Mouse (Mus musculus) hindbrain, embryonic 14.5 days (tissue): Measurements from ENCODE around the gene Lrrc41. TPM values are rescaled to one million over a fixed set of nuclear protein-coding genes. Genes with fewer than 3 reads are reported as not detected.

ENCODE experiments used
- ATAC-seq: fragments of 200-750 bp; cut with Nextera tagmentation; 2 replicates; pipeline ENCODE4 v1.8.0; 2017; ENCODE audit warnings: moderate number of reproducible peaks, mild to moderate bottlenecking, moderate TSS enrichment, moderate library complexity; ENCODE audit not compliant: low FRiP score
- DNase-seq: peaks from one replicate; pipeline ENCODE4 v3.0.0-alpha.2; 2015; ENCODE audit warnings: low spot score
- H3K27ac ChIP-seq: fragments of 300-500 bp; sonication (generic); 2 replicates; pipeline ENCODE4 v1.5.1; 2014; ENCODE audit warnings: mild to moderate bottlenecking, moderate library complexity
- H3K27me3 ChIP-seq: fragments of 300-500 bp; sonication (generic); 2 replicates; pipeline ENCODE4 v1.6.1; 2014; ENCODE audit warnings: mild to moderate bottlenecking, low read length, mixed read lengths; ENCODE audit not compliant: control insufficient read depth, insufficient read depth
- H3K36me3 ChIP-seq: fragments of 300-500 bp; sonication (generic); replicated peaks from 2 replicates; pipeline ENCODE4 v1.6.1; 2014; ENCODE audit not compliant: control insufficient read depth, insufficient read depth
- H3K4me1 ChIP-seq: fragments of 300-500 bp; sonication (generic); replicated peaks from 2 replicates; pipeline ENCODE4 v1.6.1; 2014; ENCODE audit warnings: antibody characterized with exemption, low read length, mixed read lengths; ENCODE audit not compliant: control insufficient read depth, insufficient read depth
- H3K4me2 ChIP-seq: fragments of 300-500 bp; sonication (generic); replicated peaks from 2 replicates; pipeline ENCODE4 v1.6.1; 2014; ENCODE audit warnings: mild to moderate bottlenecking, moderate library complexity
- H3K4me3 ChIP-seq: fragments of 300-500 bp; sonication (generic); replicated peaks from 2 replicates; pipeline ENCODE4 v1.5.1; 2014; ENCODE audit warnings: mild to moderate bottlenecking, low read length
- H3K9ac ChIP-seq: fragments of 300-500 bp; sonication (generic); 2 replicates; pipeline ENCODE4 v1.6.1; 2014
- H3K9me3 ChIP-seq: fragments of 300-500 bp; sonication (generic); 2 replicates; pipeline ENCODE4 v1.6.1; 2016; ENCODE audit warnings: low read length; ENCODE audit not compliant: control insufficient read depth
- WGBS: fragments of 180-500 bp; shearing (Covaris S2); extraction: QIAGEN DNeasy Blood & Tissue Kit; methylation state at CpG from one replicate; pipeline ENCODE4 v1.1.7; 2014; 5-methylcytosine and 5-hydroxymethylcytosine counted together
- polyA plus RNA-seq: library from polyadenylated mRNA; unstranded; fragments of >200 nt; fragmentation: Nextera tagmentation; extraction: Ambion mirVana; gene quantifications from 2 replicates; pipeline ENCODE4 v1.2.1, GENCODE M21; 2014

Gene Lrrc41
- polyA plus RNA-seq, 1 experiment from 2014 or later, result 75.9 TPM

DNA sequence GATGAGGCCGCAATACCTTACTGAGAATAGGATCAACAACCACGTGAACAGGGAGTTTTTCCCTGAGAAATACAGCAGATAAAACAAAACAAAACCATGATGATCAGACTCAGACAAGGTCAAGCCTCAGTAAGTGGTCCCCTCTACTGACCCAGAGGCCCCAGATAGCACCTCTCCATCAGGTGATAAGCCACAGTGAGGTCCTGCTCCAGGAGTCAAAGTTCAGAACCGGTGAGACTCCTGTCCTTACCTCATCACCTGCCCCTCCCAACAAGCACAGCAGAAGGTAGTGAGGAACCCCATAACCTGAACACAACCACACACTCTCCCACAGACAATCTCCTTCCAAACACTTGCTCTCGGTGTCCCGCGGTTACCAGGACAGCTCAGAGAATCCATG, 35.6 kb downstream of the Lrrc41 start:
- 98% methylated on average over 6 of the region's 6 CpGs for WGBS
- Histone ChIP-seq H3K4me2 (no peak overlapping the region), H3K9ac (no peak overlapping the region), H3K4me1 (no peaks in the 10 kb centered on the region), H3K27me3 (no peaks in the 10 kb centered on the region), H3K36me3 (0 out of 2 replicates have a peak, but pooled peaks cover 3% of the 10 kb centered on the region), H3K9me3 (no peaks in the 10 kb centered on the region), H3K4me3 (no peak overlapping the region), H3K27ac (no peak overlapping the region)
- no peak for ATAC-seq
- DNase-seq, result no peak

DNA sequence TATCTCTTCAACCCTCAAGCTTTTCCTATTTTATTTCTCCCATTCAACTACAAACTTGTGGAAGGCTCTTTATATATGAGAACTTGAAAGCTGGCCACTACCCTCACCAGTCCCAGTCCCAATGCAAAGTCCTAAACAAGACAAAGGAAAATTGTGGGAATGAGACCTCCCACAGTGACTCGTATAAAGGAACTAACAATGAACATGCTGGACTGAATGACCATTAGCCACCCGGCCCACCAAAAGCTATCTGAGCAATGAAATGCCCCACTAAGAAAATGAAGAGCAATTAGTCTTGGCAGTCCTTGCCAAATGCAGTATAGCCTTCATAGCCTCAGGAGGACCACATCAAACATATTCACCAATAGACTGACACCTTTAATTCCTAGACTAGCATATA, 36.4 kb downstream of the Lrrc41 start:
- Histone ChIP-seq H3K4me3 (no peak overlapping the region), H3K36me3 (0 out of 2 replicates have a peak, but pooled peaks cover 3% of the 10 kb centered on the region), H3K9me3 (no peaks in the 10 kb centered on the region), H3K4me1 (no peaks in the 10 kb centered on the region), H3K4me2 (no peak overlapping the region), H3K9ac (no peak overlapping the region), H3K27me3 (no peaks in the 10 kb centered on the region), H3K27ac (no peak overlapping the region)
- 54% methylated on average over 2 of the region's 2 CpGs for WGBS
- DNase-seq (no peak), ATAC-seq (no peak)

DNA sequence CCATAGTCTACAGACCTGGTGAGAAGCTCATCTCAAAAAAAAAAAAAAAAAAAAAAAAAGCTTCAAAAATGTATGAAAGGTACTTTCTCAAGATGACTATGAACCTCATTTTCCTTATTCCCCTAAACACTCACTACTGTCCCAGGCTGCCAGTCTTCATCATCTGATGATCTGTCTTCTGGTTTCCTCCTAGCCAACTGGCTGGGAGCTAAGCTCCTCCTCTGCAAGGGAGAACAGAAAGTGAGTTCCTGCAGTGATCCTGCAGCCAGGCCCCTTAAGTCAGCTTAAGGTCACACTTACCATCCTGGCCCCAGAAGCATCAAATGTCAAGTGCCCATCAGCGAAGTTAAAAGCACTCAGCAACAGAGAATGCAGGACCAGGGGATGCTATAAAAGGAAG, 47.7 kb downstream of the Lrrc41 start:
- no peak overlapping the region for H3K27ac ChIP-seq
- H3K4me2 ChIP-seq, result peak overlapping the region; percentile 67
- WGBS, result 3% methylated on average over 1 of the region's 1 CpGs
- H3K36me3 ChIP-seq, result no peaks in the 10 kb centered on the region
- DNase-seq, result no peak
- H3K9ac ChIP-seq, result no peak overlapping the region
- peaks cover 7% of the 10 kb centered on the region; the same call in 1 of the 2 replicates for H3K4me1 ChIP-seq
- H3K4me3 ChIP-seq, result peak overlapping the region; percentile 46
- H3K27me3 ChIP-seq, result no peaks in the 10 kb centered on the region
- H3K9me3 ChIP-seq, result no peaks in the 10 kb centered on the region
- no peak for ATAC-seq

DNA sequence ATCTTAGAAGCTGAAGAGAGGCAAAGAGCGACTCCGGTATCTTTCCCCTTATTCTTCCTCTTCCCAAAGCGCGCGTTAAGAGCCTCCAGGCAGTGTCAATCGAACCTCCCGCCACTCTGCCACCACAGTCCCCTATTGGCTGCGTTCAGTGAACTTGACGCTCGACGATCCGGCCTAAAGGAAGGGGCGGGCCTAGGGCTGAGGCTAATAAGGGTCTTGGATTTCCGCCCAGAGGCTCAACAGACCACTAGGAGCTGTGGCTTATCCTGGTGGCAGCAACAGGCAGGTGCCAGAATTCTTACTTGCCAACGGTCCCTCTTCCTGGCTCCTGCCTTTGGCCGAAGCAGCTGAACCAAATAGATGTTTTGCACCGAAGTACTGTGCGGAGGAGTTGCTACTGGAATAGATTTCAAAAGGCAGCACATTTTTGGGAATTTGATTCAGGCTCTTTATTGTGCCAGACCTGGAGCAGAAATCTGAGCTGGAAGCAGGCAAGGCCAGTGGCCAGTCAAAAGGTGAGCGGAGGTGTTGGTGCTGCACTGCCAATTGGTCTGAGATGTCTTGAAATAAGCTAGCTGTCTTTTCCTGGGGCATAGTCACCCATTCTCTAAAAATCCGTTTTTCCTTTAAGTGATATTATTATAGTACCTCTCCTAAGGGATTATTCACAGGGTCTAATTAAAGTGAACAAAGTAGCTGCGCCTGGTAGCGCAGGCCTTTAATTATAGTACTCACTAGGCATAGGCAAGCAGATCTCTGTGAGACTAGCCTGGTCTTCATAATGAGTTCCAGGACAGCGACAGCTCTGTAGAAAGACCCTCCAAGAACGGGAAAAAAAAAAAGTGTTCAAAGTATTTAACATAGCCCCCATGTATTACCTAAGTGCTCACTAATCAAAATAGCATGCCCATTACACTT, 48.8 kb downstream of the Lrrc41 start, which contains the start of the genes Rad54l and Pomgnt1:
Gene Rad54l, minus strand, starts transcription at position 89 of the 918 bp plus-strand sequence.
Gene Pomgnt1, plus strand, starts transcription at position 239 of the 918 bp plus-strand sequence.
- Histone ChIP-seq H3K9ac (peak within 1 kb of the TSS; percentile 71), H3K4me2 (peak within 1 kb of the TSS; percentile 67), H3K4me3 (peak within 1 kb of the TSS; percentile 46), H3K27me3 (no peaks in the 10 kb centered on the region), H3K36me3 (no peaks in the 10 kb centered on the region), H3K27ac (peak within 1 kb of the TSS; percentile 56; the same call in 1 of the 2 replicates), H3K4me1 (peaks cover 7% of the 10 kb centered on the region; the same call in 1 of the 2 replicates), H3K9me3 (no peaks in the 10 kb centered on the region)
- 6% methylated on average over 24 of the region's 24 CpGs for WGBS
- ATAC-seq (peak; percentile 96), DNase-seq (peak; percentile 91)

DNA sequence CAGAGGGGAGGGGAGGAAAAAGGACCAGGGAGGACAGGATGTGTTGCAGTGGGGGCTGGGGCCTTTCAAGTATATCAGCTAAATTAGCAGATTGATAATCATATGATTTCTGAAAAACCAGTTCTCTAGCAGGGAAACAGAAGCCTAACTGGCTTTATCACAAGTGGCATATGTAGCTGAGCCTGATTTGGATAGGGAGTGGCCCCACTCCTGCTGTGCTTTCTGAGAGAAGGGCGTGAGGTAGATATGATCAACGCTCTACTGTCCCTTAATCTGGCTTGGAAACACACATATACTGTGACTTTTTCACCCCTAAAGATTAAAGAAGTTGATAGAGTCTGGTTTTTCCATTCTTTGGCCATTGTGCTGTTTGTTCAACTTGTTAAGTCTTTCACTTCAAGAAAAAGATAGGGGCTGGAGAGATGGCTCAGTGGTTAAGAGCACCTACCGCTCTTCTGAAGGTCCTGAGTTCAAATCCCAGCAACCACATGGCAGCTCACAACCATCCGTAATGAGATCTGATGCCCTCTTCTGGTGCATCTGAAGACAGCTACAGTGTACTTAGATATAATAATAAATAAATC, 50.8 kb downstream of the Lrrc41 start:
- no peak overlapping the region for H3K4me2 ChIP-seq
- no peaks in the 10 kb centered on the region for H3K27me3 ChIP-seq
- H3K27ac ChIP-seq, result no peak overlapping the region
- no peak overlapping the region for H3K4me3 ChIP-seq
- peaks cover 7% of the 10 kb centered on the region; the same call in 1 of the 2 replicates for H3K4me1 ChIP-seq
- no peak for ATAC-seq
- H3K9me3 ChIP-seq, result no peaks in the 10 kb centered on the region
- H3K36me3 ChIP-seq, result no peaks in the 10 kb centered on the region
- WGBS, result 96% methylated on average over 4 of the region's 4 CpGs
- no peak for DNase-seq
- no peak overlapping the region for H3K9ac ChIP-seq

DNA sequence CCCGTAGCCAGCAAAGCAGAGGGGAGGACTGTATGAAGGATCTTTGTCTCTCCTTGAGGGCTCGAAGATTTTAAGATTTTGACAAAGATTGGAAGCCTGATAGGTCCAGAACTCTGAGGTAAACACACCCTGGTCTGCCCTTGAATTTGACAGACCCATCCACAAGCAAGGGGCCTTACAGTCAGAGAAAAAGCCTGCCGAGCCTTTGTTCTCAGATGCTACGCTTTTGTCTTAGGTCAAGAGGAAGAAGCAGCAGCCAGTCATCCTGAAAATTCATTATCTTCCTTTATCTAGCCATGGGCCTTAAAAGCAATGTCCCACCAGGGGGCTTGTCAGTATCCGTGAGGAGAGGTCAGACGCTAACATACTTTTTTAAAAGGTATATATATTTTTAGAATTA, 52.9 kb downstream of the Lrrc41 start:
- Histone ChIP-seq H3K27me3 (no peaks in the 10 kb centered on the region), H3K4me3 (no peak overlapping the region), H3K9ac (no peak overlapping the region), H3K4me1 (peaks cover 7% of the 10 kb centered on the region; the same call in 1 of the 2 replicates), H3K4me2 (no peak overlapping the region), H3K36me3 (no peaks in the 10 kb centered on the region), H3K9me3 (no peaks in the 10 kb centered on the region), H3K27ac (no peak overlapping the region)
- DNase-seq, result no peak
- ATAC-seq, result no peak
- WGBS, result 52% methylated on average over 6 of the region's 6 CpGs

DNA sequence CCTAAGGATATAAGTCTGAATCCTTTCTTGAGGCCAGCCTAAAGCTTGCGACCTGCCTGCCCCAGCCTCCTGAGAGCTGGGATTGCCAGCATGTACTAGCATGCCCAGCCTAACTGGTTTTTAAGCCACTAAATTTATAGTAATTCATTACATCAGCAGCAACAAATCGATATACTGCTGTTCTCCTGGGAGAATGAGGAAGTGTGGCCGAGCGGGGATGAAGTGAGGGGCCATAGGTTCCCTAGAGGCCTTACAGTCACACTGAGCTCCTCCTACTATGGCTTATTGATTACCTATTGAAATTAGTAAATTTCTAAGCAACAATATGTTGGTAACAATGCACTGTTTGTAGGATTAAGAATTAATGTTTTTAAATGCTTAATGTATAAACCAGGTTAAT, 58.1 kb downstream of the Lrrc41 start:
- Histone ChIP-seq H3K4me3 (no peak overlapping the region), H3K9ac (no peak overlapping the region), H3K27me3 (no peaks in the 10 kb centered on the region), H3K4me2 (no peak overlapping the region), H3K4me1 (no peaks in the 10 kb centered on the region), H3K36me3 (no peaks in the 10 kb centered on the region), H3K9me3 (no peaks in the 10 kb centered on the region), H3K27ac (no peak overlapping the region)
- WGBS, result 85% methylated on average over 4 of the region's 4 CpGs
- ATAC-seq, result no peak
- no peak for DNase-seq

DNA sequence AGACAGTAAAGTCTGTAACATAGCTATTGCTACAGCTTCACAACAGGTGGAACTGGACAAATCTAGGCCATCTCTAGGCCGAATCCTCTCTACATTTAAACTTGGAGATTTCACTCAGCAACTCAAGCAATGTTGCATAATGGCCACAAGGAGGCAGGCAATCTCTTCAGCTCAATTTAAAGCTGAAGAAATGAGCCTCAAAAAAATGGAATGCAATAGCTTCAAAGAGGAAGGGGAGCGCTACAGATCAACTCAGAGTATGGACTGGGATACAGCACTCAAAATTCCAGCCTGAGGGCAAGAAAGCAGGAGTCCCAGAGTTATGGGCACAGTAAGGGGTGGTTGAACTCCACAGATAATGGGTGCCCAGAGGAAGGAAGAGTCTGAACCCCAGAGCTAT, 59.9 kb downstream of the Lrrc41 start:
- H3K4me3 ChIP-seq, result no peak overlapping the region
- H3K27ac ChIP-seq, result no peak overlapping the region
- no peaks in the 10 kb centered on the region for H3K36me3 ChIP-seq
- H3K9ac ChIP-seq, result no peak overlapping the region
- peak; percentile 74 for DNase-seq
- no peaks in the 10 kb centered on the region for H3K4me1 ChIP-seq
- H3K9me3 ChIP-seq, result no peaks in the 10 kb centered on the region
- ATAC-seq, result no peak
- no peak overlapping the region for H3K4me2 ChIP-seq
- WGBS, result 33% methylated on average over 2 of the region's 2 CpGs
- H3K27me3 ChIP-seq, result no peaks in the 10 kb centered on the region

DNA sequence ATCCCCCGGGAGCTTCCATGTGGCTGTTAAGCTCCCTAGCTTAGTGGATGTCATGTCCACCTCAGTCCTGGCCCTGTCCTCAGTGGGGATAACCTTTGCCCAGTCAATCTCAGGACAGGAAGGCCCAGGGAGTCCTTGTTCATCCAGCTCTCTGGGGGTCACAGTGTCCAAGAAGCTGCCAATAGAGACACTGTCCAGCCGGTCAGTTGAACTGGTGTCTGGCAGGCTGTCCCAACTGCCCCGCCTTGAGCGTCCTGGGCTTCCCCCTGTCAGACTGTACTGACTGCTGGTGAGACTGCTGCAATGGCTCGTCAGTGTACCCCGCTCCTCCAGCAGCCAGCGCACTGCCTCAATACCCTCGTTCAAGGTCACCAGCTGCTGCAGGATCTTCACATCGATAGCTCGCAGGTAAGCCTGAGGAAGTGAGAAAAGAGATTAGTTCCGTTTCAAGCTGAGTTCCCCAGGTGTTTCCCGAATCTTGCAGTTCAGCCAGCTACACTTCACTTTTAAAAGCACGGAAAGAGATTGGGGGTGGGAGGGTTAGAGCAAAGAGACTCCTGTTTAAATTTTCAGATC, 62.4 kb downstream of the Lrrc41 start:
- Histone ChIP-seq H3K9me3 (no peaks in the 10 kb centered on the region), H3K9ac (no peak overlapping the region), H3K4me3 (no peak overlapping the region), H3K36me3 (no peaks in the 10 kb centered on the region), H3K27me3 (no peaks in the 10 kb centered on the region), H3K27ac (no peak overlapping the region), H3K4me1 (no peaks in the 10 kb centered on the region), H3K4me2 (no peak overlapping the region)
- no peak for DNase-seq
- no peak for ATAC-seq
- 54% methylated on average over 13 of the region's 13 CpGs for WGBS
